31 mouse cellular contexts compared by ENCODE assay signal in the genomic region with DNA sequence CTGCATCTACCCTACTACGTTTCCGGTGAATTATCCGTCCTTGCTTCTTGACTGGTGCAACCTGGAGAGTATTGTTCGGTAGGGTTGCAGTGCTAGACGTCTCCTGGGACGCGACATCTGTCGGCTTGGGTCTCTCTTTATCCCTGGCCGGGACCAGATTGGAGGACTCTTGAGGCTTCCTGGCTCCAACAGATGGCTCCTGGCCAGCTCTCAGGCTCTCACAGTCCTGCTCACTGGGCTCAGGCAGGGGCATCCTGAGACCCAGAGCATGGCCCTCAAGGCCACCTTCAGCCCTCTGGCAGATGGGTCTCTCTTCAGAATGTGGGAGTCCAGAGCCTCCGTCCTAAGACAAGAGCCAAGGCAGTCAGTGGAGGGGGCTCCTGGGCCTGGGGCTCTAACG. TPM values are rescaled to one million over a fixed set of nuclear protein-coding genes. Genes with fewer than 3 reads are reported as not detected.
DNase-seq lines count a peak whose midpoint lies in the region; ATAC-seq and TF ChIP-seq lines count a peak whose summit lies in the region.
"Had no signal": no experiment of that assay in that cellular context is flagged by ENCODE, and none has a peak within 500 bp of the region (broad histone marks: within the 10 kb centered on the region; RNA-seq: fewer than 3 reads in every experiment).

No protein-coding gene starts in this region.

- ATAC-seq in embryonic facial prominence, embryonic 15.5 days (ENCODE audit: insufficient number of reproducible peaks, low FRiP score, low TSS enrichment, low read depth): peak; percentile 17; the same call in 1 of the 2 replicates
- no peak; the same call in 1 of the 2 replicates for ATAC-seq in hindbrain, postnatal 0 days
- ATAC-seq: intestine, embryonic 16.5 days had no signal

- DNase-seq in embryonic facial prominence, embryonic 10.5 days (ENCODE audit: low spot score): no peak
- peak; percentile 10 for DNase-seq in hindbrain, postnatal 0 days (ENCODE audit: low spot score)
- DNase-seq in hindbrain, embryonic 10.5 days (ENCODE audit: low spot score): no peak
- DNase-seq in brain, adult 2 months (ENCODE audit: low read depth, low spot score): peak; percentile 48
- DNase-seq in cerebellum, adult 9-11 months: peak; percentile 71
- DNase-seq in natural killer cell, adult 2 months (ENCODE audit: low spot score in 2 of 2): no peak
- DNase-seq in c-Kit-positive CD71-positive TER-119-positive erythroid progenitor cells, embryonic 14.5 days (ENCODE audit: low spot score): no peak
- DNase-seq: adrenal gland, adult 2 months; adrenal gland, postnatal 36 days; B cell, adult 2 months; gastrocnemius, postnatal 10 days; heart, postnatal 10 days; kidney, adult 8-10 months; kidney, postnatal 4 days; lung, embryonic 14.5 days; lung, postnatal 14 days; retina, postnatal 1 day; right cerebral cortex, postnatal 14 days; thymus, postnatal 14 days had no signal

- H3K9me3 ChIP-seq in embryonic facial prominence, embryonic 15.5 days (replicated peaks): no peaks in the 10 kb centered on the region
- 0 out of 2 replicates have a peak, but pooled peaks cover 2% of the 10 kb centered on the region for H3K9me3 ChIP-seq in embryonic facial prominence, embryonic 10.5 days
- H3K9me3 ChIP-seq in hindbrain, postnatal 0 days (ENCODE audit: low read length): no peaks in the 10 kb centered on the region
- H3K9me3 ChIP-seq in hindbrain, embryonic 10.5 days: no peaks in the 10 kb centered on the region
- H3K9me3 ChIP-seq: heart, embryonic 13.5 days; liver, embryonic 15.5 days; midbrain, embryonic 12.5 days; neural tube, embryonic 15.5 days had no signal

- H3K4me3 ChIP-seq in embryonic facial prominence, embryonic 15.5 days (replicated peaks): no peak overlapping the region
- no peak overlapping the region for H3K4me3 ChIP-seq in embryonic facial prominence, embryonic 10.5 days
- no peak overlapping the region for H3K4me3 ChIP-seq in hindbrain, postnatal 0 days (ENCODE audit: low read length)
- no peak overlapping the region for H3K4me3 ChIP-seq in hindbrain, embryonic 10.5 days
- H3K4me3 ChIP-seq: heart, embryonic 13.5 days; limb, embryonic 12.5 days; liver, embryonic 15.5 days; midbrain, embryonic 12.5 days; neural tube, embryonic 15.5 days had no signal

- H3K27ac ChIP-seq in embryonic facial prominence, embryonic 15.5 days (replicated peaks): no peak overlapping the region
- H3K27ac ChIP-seq in embryonic facial prominence, embryonic 10.5 days (replicated peaks): no peak overlapping the region
- H3K27ac ChIP-seq in hindbrain, postnatal 0 days: no peak overlapping the region
- H3K27ac ChIP-seq in hindbrain, embryonic 10.5 days: no peak overlapping the region
- H3K27ac ChIP-seq: heart, embryonic 13.5 days; kidney, postnatal 0 days; limb, embryonic 12.5 days; liver, embryonic 15.5 days; midbrain, embryonic 12.5 days; neural tube, embryonic 15.5 days had no signal

- WGBS in embryonic facial prominence, embryonic 15.5 days: 87% methylated on average over 11 of the region's 11 CpGs
- 91% methylated on average over 11 of the region's 11 CpGs for WGBS in embryonic facial prominence, embryonic 10.5 days
- WGBS in hindbrain, postnatal 0 days: 69% methylated on average over 11 of the region's 11 CpGs
- 90% methylated on average over 11 of the region's 11 CpGs for WGBS in hindbrain, embryonic 10.5 days

- no peak overlapping the region for H3K4me2 ChIP-seq in embryonic facial prominence, embryonic 15.5 days (replicated peaks)
- no peak overlapping the region for H3K4me2 ChIP-seq in hindbrain, postnatal 0 days (ENCODE audit: low read depth, low read length)
- H3K4me2 ChIP-seq: heart, embryonic 13.5 days; limb, embryonic 12.5 days; liver, embryonic 15.5 days; lung, embryonic 14.5 days; midbrain, embryonic 12.5 days; neural tube, embryonic 15.5 days had no signal

- TF ChIP-seq CTCF in hindbrain, postnatal 0 days (IDR thresholded peaks at IDR 0.05; ENCODE audit: low read depth): no peak

- H3K27me3 ChIP-seq in embryonic facial prominence, embryonic 15.5 days: no peaks in the 10 kb centered on the region
- no peaks in the 10 kb centered on the region for H3K27me3 ChIP-seq in embryonic facial prominence, embryonic 10.5 days (replicated peaks; ENCODE audit: low read depth, poor library complexity, severe bottlenecking)
- H3K27me3 ChIP-seq in hindbrain, postnatal 0 days (ENCODE audit: insufficient read depth, low read length): no peaks in the 10 kb centered on the region
- H3K27me3 ChIP-seq in hindbrain, embryonic 10.5 days (ENCODE audit: insufficient read depth, poor library complexity, severe bottlenecking): no peaks in the 10 kb centered on the region
- H3K27me3 ChIP-seq: heart, embryonic 13.5 days; limb, embryonic 12.5 days; liver, embryonic 15.5 days; midbrain, embryonic 12.5 days; neural tube, embryonic 15.5 days had no signal

- no peaks in the 10 kb centered on the region for H3K4me1 ChIP-seq in embryonic facial prominence, embryonic 15.5 days
- no peaks in the 10 kb centered on the region for H3K4me1 ChIP-seq in embryonic facial prominence, embryonic 10.5 days
- H3K4me1 ChIP-seq in hindbrain, postnatal 0 days (ENCODE audit: insufficient read depth, low read length): no peaks in the 10 kb centered on the region
- 0 out of 2 replicates have a peak, but pooled peaks cover 4% of the 10 kb centered on the region for H3K4me1 ChIP-seq in hindbrain, embryonic 10.5 days (replicated peaks)
- H3K4me1 ChIP-seq: heart, embryonic 13.5 days; limb, embryonic 12.5 days; liver, embryonic 15.5 days; midbrain, embryonic 12.5 days; neural tube, embryonic 15.5 days had no signal

- peaks cover 48% of the 10 kb centered on the region for H3K36me3 ChIP-seq in embryonic facial prominence, embryonic 15.5 days
- peaks cover 92% of the 10 kb centered on the region for H3K36me3 ChIP-seq in embryonic facial prominence, embryonic 10.5 days (replicated peaks)
- H3K36me3 ChIP-seq in hindbrain, postnatal 0 days (ENCODE audit: insufficient read depth, low read length): peaks cover 8% of the 10 kb centered on the region; the same call in 1 of the 2 replicates
- H3K36me3 ChIP-seq in hindbrain, embryonic 10.5 days: peaks cover 87% of the 10 kb centered on the region
- H3K36me3 ChIP-seq: liver, embryonic 15.5 days had no signal

- no peak overlapping the region for H3K9ac ChIP-seq in embryonic facial prominence, embryonic 15.5 days
- no peak overlapping the region for H3K9ac ChIP-seq in hindbrain, postnatal 0 days (replicated peaks; ENCODE audit: low read length)
- H3K9ac ChIP-seq: heart, embryonic 13.5 days; limb, embryonic 12.5 days; liver, embryonic 15.5 days; lung, embryonic 14.5 days; midbrain, embryonic 12.5 days; neural tube, embryonic 15.5 days had no signal

RNA-seq across cellular contexts. Expression of gene Flywch1, which starts 8.4 kb away (rescaled TPM):
- 71.9 and 72.1 TPM in 2 replicates for polyA plus RNA-seq in embryonic facial prominence, embryonic 15.5 days (2015; fragmentation: Nextera tagmentation; extraction: Ambion mirVana)
- 168 and 178 TPM in 2 replicates for polyA plus RNA-seq in embryonic facial prominence, embryonic 10.5 days (2016; fragmentation: Nextera tagmentation; extraction: Ambion mirVana)
- 230 and 258 TPM in 2 replicates for total RNA-seq in hindbrain, postnatal 0 days (2014; rRNA removed)
- 165 and 183 TPM in 2 replicates for polyA plus RNA-seq in hindbrain, postnatal 0 days (2015; fragmentation: Nextera tagmentation; extraction: Ambion mirVana)
- 181 and 211 TPM in 2 replicates for polyA plus RNA-seq in hindbrain, embryonic 10.5 days (2016; fragmentation: Nextera tagmentation; extraction: Ambion mirVana)

RNA-seq across cellular contexts. Expression of gene Kremen2, which starts 17.3 kb away (rescaled TPM):
- polyA plus RNA-seq in embryonic facial prominence, embryonic 15.5 days (2015; fragmentation: Nextera tagmentation; extraction: Ambion mirVana): 36.8 and 38.2 TPM in 2 replicates
- polyA plus RNA-seq in embryonic facial prominence, embryonic 10.5 days (2016; fragmentation: Nextera tagmentation; extraction: Ambion mirVana): 8.3 and 9.6 TPM in 2 replicates
- 1.2 and 2.0 TPM in 2 replicates for total RNA-seq in hindbrain, postnatal 0 days (2014; rRNA removed)
- 1.1 and 1.4 TPM in 2 replicates for polyA plus RNA-seq in hindbrain, postnatal 0 days (2015; fragmentation: Nextera tagmentation; extraction: Ambion mirVana)
- 3.4 and 4.3 TPM in 2 replicates for polyA plus RNA-seq in hindbrain, embryonic 10.5 days (2016; fragmentation: Nextera tagmentation; extraction: Ambion mirVana)
- total RNA-seq: adrenal gland, adult 2 months; adrenal gland, postnatal 36 days; common myeloid progenitor, adult 5-6 weeks; gastrocnemius, postnatal 10 days; heart, postnatal 10 days; hematopoietic stem cell, adult 5-6 weeks; liver, adult 2 months; monocyte, adult 5-6 weeks had no signal
- polyA plus RNA-seq: liver, embryonic 15.5 days; lung, embryonic 14.5 days had no signal

RNA-seq across cellular contexts. Expression of gene Paqr4, which starts 22.3 kb away (rescaled TPM):
- 20.9 and 27.2 TPM in 2 replicates for polyA plus RNA-seq in embryonic facial prominence, embryonic 15.5 days (2015; fragmentation: Nextera tagmentation; extraction: Ambion mirVana)
- polyA plus RNA-seq in embryonic facial prominence, embryonic 10.5 days (2016; fragmentation: Nextera tagmentation; extraction: Ambion mirVana): 12.6 and 14.1 TPM in 2 replicates
- total RNA-seq in hindbrain, postnatal 0 days (2014; rRNA removed): 102 and 120 TPM in 2 replicates
- 69.4 and 72.1 TPM in 2 replicates for polyA plus RNA-seq in hindbrain, postnatal 0 days (2015; fragmentation: Nextera tagmentation; extraction: Ambion mirVana)
- polyA plus RNA-seq in hindbrain, embryonic 10.5 days (2016; fragmentation: Nextera tagmentation; extraction: Ambion mirVana): 28.8 and 43.6 TPM in 2 replicates

RNA-seq across cellular contexts. Expression of gene Flywch2, which starts 22.9 kb away (rescaled TPM):
- polyA plus RNA-seq in embryonic facial prominence, embryonic 15.5 days (2015; fragmentation: Nextera tagmentation; extraction: Ambion mirVana): 38.3 and 44.0 TPM in 2 replicates
- polyA plus RNA-seq in embryonic facial prominence, embryonic 10.5 days (2016; fragmentation: Nextera tagmentation; extraction: Ambion mirVana): 35.4 and 41.3 TPM in 2 replicates
- 63.3 and 83.8 TPM in 2 replicates for total RNA-seq in hindbrain, postnatal 0 days (2014; rRNA removed)
- 99.8 and 123 TPM in 2 replicates for polyA plus RNA-seq in hindbrain, postnatal 0 days (2015; fragmentation: Nextera tagmentation; extraction: Ambion mirVana)
- polyA plus RNA-seq in hindbrain, embryonic 10.5 days (2016; fragmentation: Nextera tagmentation; extraction: Ambion mirVana): 22.9 and 34.9 TPM in 2 replicates
- total RNA-seq: monocyte, adult 5-6 weeks had no signal

RNA-seq across cellular contexts. Expression of gene Srrm2, which starts 27.4 kb away (rescaled TPM):
- 489 and 525 TPM in 2 replicates for polyA plus RNA-seq in embryonic facial prominence, embryonic 15.5 days (2015; fragmentation: Nextera tagmentation; extraction: Ambion mirVana)
- 511 and 516 TPM in 2 replicates for polyA plus RNA-seq in embryonic facial prominence, embryonic 10.5 days (2016; fragmentation: Nextera tagmentation; extraction: Ambion mirVana)
- total RNA-seq in hindbrain, postnatal 0 days (2014; rRNA removed): 133 and 144 TPM in 2 replicates
- 419 and 436 TPM in 2 replicates for polyA plus RNA-seq in hindbrain, postnatal 0 days (2015; fragmentation: Nextera tagmentation; extraction: Ambion mirVana)
- 517 and 570 TPM in 2 replicates for polyA plus RNA-seq in hindbrain, embryonic 10.5 days (2016; fragmentation: Nextera tagmentation; extraction: Ambion mirVana)

Comparison
In these comparisons a context has a peak if more than half of its experiments do, and no peak if none do; other contexts are left out.
1. DNase-seq: peak in hindbrain, postnatal 0 days (single experiment), brain, adult 2 months (single experiment) and cerebellum, adult 9-11 months (single experiment); none in embryonic facial prominence, embryonic 10.5 days (single experiment), hindbrain, embryonic 10.5 days (single experiment), natural killer cell, adult 2 months (0 of 2) and c-Kit-positive CD71-positive TER-119-positive erythroid progenitor cells, embryonic 14.5 days (single experiment).